Mouse (Mus musculus) liver, embryonic 11.5 days (tissue): ENCODE measurements at regions not wholly inside any gene's neighbourhood (a gene's known extent, or its start where the extent isn't known, plus 50 kb on each side); places are given as distances from the start of the nearest gene placed in this dataset.

Experiments
- ATAC-seq: fragments of 200-750 bp; cut with Nextera tagmentation; replicated peaks from 2 replicates; pipeline ENCODE4 v1.8.0; 2017; ENCODE audit warnings: moderate number of reproducible peaks, mild to moderate bottlenecking, moderate TSS enrichment, moderate library complexity; ENCODE audit not compliant: low FRiP score
- DNase-seq: peaks from one replicate; pipeline ENCODE4 v3.0.0-alpha.2; 2017; ENCODE audit warnings: low spot score
- H3K27ac ChIP-seq: fragments of 300-500 bp; sonication (generic); 2 replicates; pipeline ENCODE4 v1.5.1; 2014; ENCODE audit warnings: mild to moderate bottlenecking, low read depth, low read length, control low read depth
- H3K27me3 ChIP-seq: fragments of 300-500 bp; sonication (generic); replicated peaks from 2 replicates; pipeline ENCODE4 v1.6.1; 2014; ENCODE audit warnings: low read length, mixed read lengths; ENCODE audit not compliant: control insufficient read depth, insufficient read depth
- H3K36me3 ChIP-seq: fragments of 300-500 bp; sonication (generic); 2 replicates; pipeline ENCODE4 v1.6.1; 2014; ENCODE audit warnings: mild to moderate bottlenecking, low read length, moderate library complexity, mixed read lengths; ENCODE audit not compliant: control insufficient read depth, insufficient read depth
- H3K4me1 ChIP-seq: fragments of 300-500 bp; sonication (generic); replicated peaks from 2 replicates; pipeline ENCODE4 v1.6.1; 2014; ENCODE audit warnings: low read length, mixed read lengths; ENCODE audit not compliant: control insufficient read depth, insufficient read depth
- H3K4me2 ChIP-seq: fragments of 300-500 bp; sonication (generic); 2 replicates; pipeline ENCODE4 v1.6.1; 2014; ENCODE audit warnings: mild to moderate bottlenecking, control low read depth, moderate library complexity
- H3K4me3 ChIP-seq: fragments of 300-500 bp; sonication (generic); 2 replicates; pipeline ENCODE4 v1.5.1; 2014; ENCODE audit warnings: low read depth, low read length, control low read depth
- H3K9ac ChIP-seq: fragments of 300-500 bp; sonication (generic); 2 replicates; pipeline ENCODE4 v1.6.1; 2014; ENCODE audit warnings: low read depth, low read length, control low read depth
- H3K9me3 ChIP-seq: fragments of 300-500 bp; sonication (generic); 2 replicates; pipeline ENCODE4 v1.6.1; 2016; ENCODE audit warnings: low read length, inconsistent platforms, mixed read lengths; ENCODE audit not compliant: control insufficient read depth
- WGBS: fragments of 180-500 bp; shearing (Covaris S2); extraction: QIAGEN DNeasy Blood & Tissue Kit; methylation state at CpG from one replicate; pipeline ENCODE4 v1.1.7; 2014; 5-methylcytosine and 5-hydroxymethylcytosine counted together

GRCm38 (mm10) chr4:12272914-12273313 lies 101.1 kb upstream of the Fam92a start:
- Histone ChIP-seq H3K4me2 (no peak overlapping the region), H3K27ac (no peak overlapping the region), H3K4me3 (no peak overlapping the region), H3K27me3 (no peaks in the 10 kb centered on the region), H3K4me1 (no peaks in the 10 kb centered on the region), H3K9ac (no peak overlapping the region), H3K36me3 (no peaks in the 10 kb centered on the region), H3K9me3 (no peaks in the 10 kb centered on the region)
- 65% methylated on average over 6 of the region's 6 CpGs for WGBS
- no peak for DNase-seq
- ATAC-seq: no peak

GRCm38 (mm10) chr4:12272378-12272777 lies 100.6 kb upstream of the Fam92a start:
- Histone ChIP-seq H3K4me3 (no peak overlapping the region), H3K4me1 (no peaks in the 10 kb centered on the region), H3K36me3 (no peaks in the 10 kb centered on the region), H3K9ac (no peak overlapping the region), H3K27ac (no peak overlapping the region), H3K4me2 (no peak overlapping the region), H3K9me3 (no peaks in the 10 kb centered on the region), H3K27me3 (no peaks in the 10 kb centered on the region)
- ATAC-seq: no peak
- no peak for DNase-seq
- WGBS: 87% methylated on average over 6 of the region's 6 CpGs

DNA sequence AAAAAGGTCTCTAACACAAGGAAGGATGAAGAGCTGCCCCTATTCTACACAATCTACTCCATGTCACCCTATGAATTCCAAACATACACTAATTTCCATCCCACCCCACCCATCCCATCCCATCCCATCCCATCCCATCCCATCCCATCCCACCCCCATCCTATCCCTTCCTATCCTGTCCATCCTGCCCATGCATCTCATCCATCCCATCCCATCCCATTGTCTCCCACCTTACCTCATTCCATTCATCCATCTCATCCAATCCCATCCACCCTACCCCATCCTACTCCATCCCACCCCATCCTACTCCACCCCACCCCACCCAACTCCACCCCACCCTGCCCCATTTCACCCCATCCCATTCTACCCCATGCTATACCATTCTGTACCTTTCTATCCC lies 91.9 kb upstream of the Fam92a start:
- H3K9me3 ChIP-seq: no peaks in the 10 kb centered on the region
- ATAC-seq: no peak
- H3K9ac ChIP-seq: no peak overlapping the region
- no peaks in the 10 kb centered on the region for H3K36me3 ChIP-seq
- no peak overlapping the region for H3K27ac ChIP-seq
- no peaks in the 10 kb centered on the region for H3K27me3 ChIP-seq
- H3K4me3 ChIP-seq: no peak overlapping the region
- H3K4me1 ChIP-seq: no peaks in the 10 kb centered on the region
- DNase-seq: no peak
- no peak overlapping the region for H3K4me2 ChIP-seq

- Histone ChIP-seq H3K27me3 (no peaks in the 10 kb centered on the region), H3K27ac (no peak overlapping the region), H3K4me2 (no peak overlapping the region), H3K36me3 (no peaks in the 10 kb centered on the region), H3K4me3 (no peak overlapping the region), H3K9me3 (no peaks in the 10 kb centered on the region), H3K4me1 (no peaks in the 10 kb centered on the region), H3K9ac (no peak overlapping the region)
- no peak for DNase-seq
- ATAC-seq: no peak
- WGBS: 87% methylated on average over 10 of the region's 10 CpGs
Observed at GRCm38 (mm10) chr4:12263197-12263596, 91.4 kb upstream of the Fam92a start.

DNA sequence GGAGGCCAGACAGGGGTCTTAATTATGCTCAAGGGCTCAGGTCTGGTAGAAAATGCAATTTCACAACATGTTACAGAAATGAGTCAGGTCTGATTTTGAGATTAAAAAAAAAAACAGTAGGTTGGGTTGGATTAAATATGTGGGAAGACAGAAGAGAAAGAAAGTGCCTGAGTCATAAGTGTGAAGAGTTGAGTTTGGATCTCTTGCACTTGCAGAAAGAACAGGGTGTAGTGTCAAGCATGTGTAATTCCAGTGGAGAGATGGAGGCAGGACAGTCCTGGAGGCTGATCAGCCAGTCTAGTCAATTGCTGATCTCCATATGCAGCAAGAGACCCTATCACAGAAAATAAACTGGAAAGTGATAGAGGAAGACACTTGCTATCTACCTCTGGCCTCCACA lies 76.2 kb upstream of the Fam92a start:
- Histone ChIP-seq H3K4me1 (no peaks in the 10 kb centered on the region), H3K27me3 (no peaks in the 10 kb centered on the region), H3K4me2 (no peak overlapping the region), H3K4me3 (no peak overlapping the region), H3K27ac (no peak overlapping the region), H3K9me3 (no peaks in the 10 kb centered on the region), H3K9ac (no peak overlapping the region), H3K36me3 (no peaks in the 10 kb centered on the region)
- no peak for ATAC-seq
- no peak for DNase-seq

GRCm38 (mm10) chr4:12246595-12246994 lies 74.8 kb upstream of the Fam92a start:
- no peak for ATAC-seq
- Histone ChIP-seq H3K9me3 (no peaks in the 10 kb centered on the region), H3K4me2 (no peak overlapping the region), H3K4me3 (no peak overlapping the region), H3K27ac (no peak overlapping the region), H3K36me3 (no peaks in the 10 kb centered on the region), H3K4me1 (no peaks in the 10 kb centered on the region), H3K27me3 (no peaks in the 10 kb centered on the region), H3K9ac (no peak overlapping the region)
- no peak for DNase-seq
- WGBS: 72% methylated on average over 4 of the region's 4 CpGs

DNA sequence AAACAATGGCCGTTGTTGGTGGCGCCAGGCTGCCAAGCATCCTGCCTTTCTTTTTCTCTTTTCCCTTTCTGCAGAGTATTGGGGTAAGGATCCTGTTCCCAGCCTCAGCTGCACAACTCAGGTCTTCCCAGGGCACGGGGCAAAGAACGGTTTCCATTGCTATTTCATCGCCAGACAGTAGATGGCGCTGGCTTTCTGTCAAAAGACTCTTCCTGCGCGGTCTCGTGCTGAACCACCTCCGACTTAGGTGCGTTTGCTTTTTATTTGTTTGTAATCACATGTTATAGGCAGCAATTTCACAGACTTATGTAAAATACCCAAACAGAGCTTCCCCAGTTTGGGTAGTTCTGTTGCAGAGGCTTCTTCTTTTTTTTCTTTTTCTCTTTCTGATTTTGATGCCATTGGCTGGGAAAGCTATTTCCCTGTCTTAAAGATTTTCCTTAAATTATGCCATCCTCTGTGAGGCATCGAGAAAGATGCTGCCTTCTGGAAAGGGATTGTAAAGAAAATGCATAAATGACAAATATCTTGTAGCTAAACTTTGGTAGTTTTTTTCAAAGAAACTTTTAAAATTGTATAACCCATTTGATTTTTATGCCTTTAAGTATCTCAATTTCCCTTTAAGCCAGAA lies 69.2 kb upstream of the Fam92a start:
- ATAC-seq (peak; percentile 64; the same call in 1 of the 2 replicates), DNase-seq (peak; percentile 51)
- H3K4me2 ChIP-seq: peak overlapping the region; percentile 43
- H3K27me3 ChIP-seq: no peaks in the 10 kb centered on the region
- no peak overlapping the region for H3K4me3 ChIP-seq
- H3K9me3 ChIP-seq: no peaks in the 10 kb centered on the region
- no peaks in the 10 kb centered on the region for H3K36me3 ChIP-seq
- H3K27ac ChIP-seq: no peak overlapping the region
- H3K9ac ChIP-seq: no peak overlapping the region
- 4% methylated on average over 12 of the region's 12 CpGs for WGBS
- H3K4me1 ChIP-seq: no peaks in the 10 kb centered on the region

DNA sequence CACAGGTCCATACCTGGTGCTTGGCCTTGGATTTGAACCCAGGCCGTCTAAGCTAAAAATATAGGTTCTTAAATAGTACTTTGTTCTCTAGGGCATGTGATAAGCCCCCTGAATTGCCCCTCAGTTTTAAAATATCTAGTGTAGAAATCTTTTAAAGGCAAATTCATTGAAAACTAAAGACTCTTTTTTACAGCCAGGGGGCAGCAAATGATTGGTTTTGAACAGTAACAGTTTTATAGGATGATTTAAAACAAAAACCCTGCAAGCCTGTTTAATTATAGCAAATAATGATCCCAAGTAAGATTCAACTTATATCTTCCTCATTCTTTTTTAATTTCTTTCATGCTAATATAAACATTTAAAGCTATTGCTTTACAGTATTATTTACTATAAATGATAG lies 58.9 kb upstream of the Fam92a start:
- 74% methylated on average over 1 of the region's 1 CpGs for WGBS

More for the DNA sequence above, 58.9 kb upstream of the Fam92a start:
- DNase-seq: no peak
- H3K4me3 ChIP-seq: no peak overlapping the region
- H3K36me3 ChIP-seq: no peaks in the 10 kb centered on the region
- ATAC-seq: no peak
- no peak overlapping the region for H3K4me2 ChIP-seq
- no peaks in the 10 kb centered on the region for H3K9me3 ChIP-seq
- H3K27me3 ChIP-seq: no peaks in the 10 kb centered on the region
- no peaks in the 10 kb centered on the region for H3K4me1 ChIP-seq
- H3K27ac ChIP-seq: no peak overlapping the region
- no peak overlapping the region for H3K9ac ChIP-seq
